Mouse (Mus musculus) megakaryocyte, embryonic 14.5 days (primary cell): Measurements from ENCODE around the gene Tln2. TPM values are rescaled to one million over a fixed set of nuclear protein-coding genes. Genes with fewer than 3 reads are reported as not detected.

ENCODE experiments used
- H3K27me3 ChIP-seq: replicated peaks from 2 replicates; pipeline ENCODE3; 2012; ENCODE audit warnings: inconsistent platforms
- H3K36me3 ChIP-seq: replicated peaks from 2 replicates; pipeline ENCODE3; 2012; ENCODE audit warnings: low read length, inconsistent platforms, mixed read lengths
- H3K4me1 ChIP-seq: 2 replicates; pipeline ENCODE4 v1.6.1; 2012; ENCODE audit warnings: inconsistent platforms
- H3K4me3 ChIP-seq: replicated peaks from 2 replicates; pipeline ENCODE3; 2012; ENCODE audit warnings: moderate library complexity, mild to moderate bottlenecking, inconsistent platforms
- H3K9me3 ChIP-seq: 2 replicates; pipeline ENCODE4 v1.6.1; 2012; ENCODE audit warnings: inconsistent platforms
- FLI1 ChIP-seq: IDR thresholded peaks from 2 replicates; pipeline ENCODE4 v1.6.1; 2012; ENCODE audit warnings: low read length, inconsistent platforms, mixed read lengths
- GATA1 ChIP-seq: IDR thresholded peaks from 3 replicates; pipeline ENCODE4 v1.6.1; 2012; ENCODE audit warnings: mixed read lengths, low read length, inconsistent platforms, borderline replicate concordance
- polyA plus RNA-seq: library from polyadenylated mRNA; stranded (reverse); fragments of >175 nt; gene quantifications from 2 replicates; pipeline ENCODE4 v1.2.3, GENCODE M21; 2012; ENCODE audit warnings: low replicate concordance; ENCODE audit not compliant: insufficient read depth

Gene Tln2
- polyA plus RNA-seq, 1 experiment = 0.32 TPM

DNA sequence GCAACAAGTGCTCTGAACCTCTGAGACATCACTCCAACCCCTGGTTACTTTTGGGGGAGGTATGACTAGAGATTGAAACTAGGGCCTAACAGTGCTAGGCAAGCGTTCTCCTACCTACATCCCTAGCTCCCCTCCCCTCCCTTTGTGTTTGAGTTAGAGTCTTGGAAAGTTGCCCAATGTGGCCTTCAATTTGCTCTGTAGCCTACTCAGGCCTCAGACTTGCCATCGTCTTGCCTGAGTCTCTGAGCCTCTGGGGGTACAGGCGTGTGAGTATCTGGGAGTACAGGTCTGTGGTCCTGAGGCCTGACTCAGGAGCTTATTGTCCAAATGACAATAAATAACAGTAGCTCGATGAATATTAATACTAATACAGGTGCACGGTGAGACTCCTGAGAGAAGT, 317.8 kb downstream of the Tln2 start:
- no peak for TF ChIP-seq GATA1
- no peak for TF ChIP-seq FLI1
- no peaks in the 10 kb centered on the region for H3K4me1 ChIP-seq

DNA sequence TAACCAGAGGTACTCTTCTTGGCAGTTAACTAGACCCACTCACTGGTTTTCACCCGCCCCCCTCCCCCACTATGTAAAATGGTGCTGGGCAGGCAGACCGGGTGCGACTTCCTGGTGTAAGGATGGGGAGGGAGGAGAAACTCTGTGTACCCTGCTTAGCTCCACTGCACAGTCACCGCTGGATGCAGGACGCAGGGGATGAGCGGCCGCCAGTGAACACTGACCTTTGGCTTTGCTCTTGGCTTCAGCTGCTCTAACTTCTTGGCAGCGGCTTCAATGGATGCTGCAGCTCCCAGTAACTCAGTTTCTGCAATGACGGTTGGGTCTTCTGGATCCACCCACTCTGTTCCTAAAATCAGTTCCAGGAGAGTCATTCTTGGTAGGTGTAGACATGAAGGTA, 319.0 kb downstream of the Tln2 start:
- TF ChIP-seq FLI1 (no peak), GATA1 (no peak)
- Histone ChIP-seq H3K4me1 (no peaks in the 10 kb centered on the region), H3K4me3 (no peak overlapping the region), H3K36me3 (no peaks in the 10 kb centered on the region), H3K9me3 (peaks cover 3% of the 10 kb centered on the region; the same call in 1 of the 2 replicates), H3K27me3 (no peaks in the 10 kb centered on the region)

More for the DNA sequence above, 317.8 kb downstream of the Tln2 start:
- Histone ChIP-seq H3K36me3 (no peaks in the 10 kb centered on the region), H3K9me3 (peaks cover 3% of the 10 kb centered on the region; the same call in 1 of the 2 replicates), H3K4me3 (no peak overlapping the region), H3K27me3 (no peaks in the 10 kb centered on the region)

DNA sequence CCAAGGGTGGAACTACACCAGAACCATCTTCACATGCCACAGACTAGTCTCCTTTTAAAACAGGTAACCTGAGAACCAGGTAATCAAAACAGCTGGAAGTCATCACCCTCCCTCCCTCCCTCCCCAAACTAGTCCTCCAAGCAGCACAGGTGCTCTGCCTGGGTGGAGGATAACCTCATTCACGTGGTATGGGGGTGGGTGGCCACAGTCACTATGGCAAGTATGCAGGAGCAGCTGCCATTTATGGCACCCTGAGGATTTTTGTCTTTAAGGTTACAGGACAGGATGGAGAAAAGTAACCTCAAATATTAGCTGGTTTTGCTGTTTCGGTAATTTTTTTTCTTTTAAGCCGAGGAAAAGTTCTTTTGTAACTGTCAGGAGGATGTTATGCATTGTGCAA, 322.5 kb downstream of the Tln2 start:
- H3K9me3 ChIP-seq = no peaks in the 10 kb centered on the region
- H3K36me3 ChIP-seq = no peaks in the 10 kb centered on the region
- peaks cover 2% of the 10 kb centered on the region for H3K27me3 ChIP-seq
- TF ChIP-seq GATA1 (no peak), FLI1 (no peak)
- H3K4me1 ChIP-seq = no peaks in the 10 kb centered on the region
- H3K4me3 ChIP-seq = no peak overlapping the region

DNA sequence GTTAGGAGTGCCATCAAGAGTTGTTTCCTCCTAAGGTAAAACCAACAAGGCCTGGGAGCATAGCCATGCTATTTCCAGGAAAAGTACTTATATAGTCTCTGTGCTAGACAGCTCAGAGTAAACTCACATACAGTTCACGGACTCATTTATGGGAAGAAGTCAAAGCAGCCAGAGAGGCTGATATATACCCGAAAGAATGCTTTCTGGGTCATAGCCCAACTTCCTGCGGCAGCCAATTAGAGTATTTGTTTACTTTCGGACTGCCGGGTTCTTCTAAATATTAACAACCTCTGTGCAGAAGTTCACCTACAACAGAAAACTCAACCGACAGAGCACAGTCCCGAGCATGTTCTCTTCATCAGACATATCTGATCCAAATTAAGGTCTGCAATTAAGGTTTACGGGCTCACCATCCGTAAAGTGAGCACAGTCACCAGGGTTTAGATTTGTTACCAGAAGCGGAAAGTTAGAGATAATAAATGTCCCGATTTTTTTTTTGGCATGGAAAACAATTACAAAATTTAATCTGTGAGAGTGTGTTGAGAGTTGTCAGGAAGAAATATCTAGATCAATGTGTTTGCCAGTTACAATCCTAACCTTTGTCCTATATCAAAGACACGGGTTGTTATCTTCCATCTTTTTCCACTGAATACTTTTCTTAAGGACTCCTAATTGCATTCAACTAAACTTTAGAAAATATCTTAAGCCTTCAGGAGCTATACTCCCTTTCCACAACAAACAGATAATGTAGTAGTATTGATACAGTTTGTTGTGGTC, 323.9 kb downstream of the Tln2 start:
- Histone ChIP-seq H3K9me3 (no peaks in the 10 kb centered on the region), H3K4me3 (no peak overlapping the region), H3K27me3 (peaks cover 2% of the 10 kb centered on the region), H3K36me3 (no peaks in the 10 kb centered on the region), H3K4me1 (no peaks in the 10 kb centered on the region)
- TF ChIP-seq FLI1 = no peak
- no peak for TF ChIP-seq GATA1

DNA sequence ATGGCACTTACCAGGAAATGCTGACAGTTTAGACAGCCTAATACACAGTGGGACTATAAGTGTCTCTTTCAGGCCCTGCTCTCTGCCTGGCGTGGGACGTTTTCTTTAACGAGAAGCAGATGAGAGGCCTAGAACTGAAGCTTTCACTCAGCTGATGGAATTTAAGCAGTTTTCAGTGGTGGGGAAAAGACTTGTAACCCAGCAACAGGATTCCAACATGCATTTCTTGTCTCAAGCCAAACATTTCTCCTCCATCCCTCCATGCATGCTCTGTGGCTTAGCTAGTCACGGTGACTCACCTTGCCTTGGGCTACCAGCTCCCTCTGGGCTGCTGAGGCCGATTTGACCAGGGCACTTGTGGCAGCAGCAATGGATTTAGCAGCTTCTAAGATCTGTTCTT, 330.5 kb downstream of the Tln2 start:
- H3K4me1 ChIP-seq = no peaks in the 10 kb centered on the region
- H3K36me3 ChIP-seq = no peaks in the 10 kb centered on the region
- no peak for TF ChIP-seq GATA1
- no peak for TF ChIP-seq FLI1
- no peaks in the 10 kb centered on the region for H3K9me3 ChIP-seq
- no peak overlapping the region for H3K4me3 ChIP-seq
- peaks cover 4% of the 10 kb centered on the region for H3K27me3 ChIP-seq

DNA sequence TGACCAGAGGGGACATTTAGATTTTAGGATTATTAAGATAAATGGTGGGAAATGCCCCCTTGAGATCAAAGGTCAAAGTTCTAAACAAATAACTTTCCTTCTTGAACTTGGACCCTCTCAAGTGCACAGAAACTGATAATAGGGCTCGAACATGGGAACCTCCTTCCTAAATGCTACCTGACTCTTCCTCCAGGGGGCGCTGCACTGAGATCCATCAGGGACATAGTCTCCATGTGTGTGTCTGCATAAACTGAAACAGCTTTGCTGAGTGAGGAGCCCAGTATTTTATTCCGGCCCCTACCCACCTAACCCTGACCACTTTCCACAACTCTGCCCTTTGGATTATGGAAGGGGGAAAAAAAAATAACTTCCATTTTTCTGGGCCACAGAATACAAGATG, 339.1 kb downstream of the Tln2 start:
- no peaks in the 10 kb centered on the region for H3K9me3 ChIP-seq
- peaks cover 26% of the 10 kb centered on the region for H3K27me3 ChIP-seq
- no peak for TF ChIP-seq GATA1
- TF ChIP-seq FLI1 = no peak
- H3K36me3 ChIP-seq = no peaks in the 10 kb centered on the region
- H3K4me1 ChIP-seq = no peaks in the 10 kb centered on the region
- H3K4me3 ChIP-seq = no peak overlapping the region

DNA sequence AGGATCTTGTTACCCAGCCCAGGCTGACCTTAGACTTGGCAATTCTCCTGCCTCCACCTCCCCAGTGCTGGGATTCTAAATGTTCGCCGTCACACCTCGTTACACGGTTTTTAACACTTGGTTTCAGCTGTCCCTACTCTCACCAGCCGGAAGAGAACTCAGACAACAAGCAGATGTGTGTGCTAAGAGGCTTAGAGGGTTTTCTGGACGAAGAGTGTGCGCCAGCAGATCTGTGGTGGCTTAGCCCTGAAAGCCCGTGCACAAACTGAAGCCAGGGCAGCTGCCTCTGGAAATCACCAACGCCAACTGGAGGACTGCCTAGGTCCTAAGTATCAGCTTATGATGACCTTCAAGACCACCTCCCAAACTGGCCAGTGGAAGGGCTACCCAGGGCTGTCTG, 341.5 kb downstream of the Tln2 start:
- no peaks in the 10 kb centered on the region for H3K36me3 ChIP-seq
- TF ChIP-seq FLI1 (no peak), GATA1 (no peak)
- H3K27me3 ChIP-seq = peaks cover 27% of the 10 kb centered on the region
- no peaks in the 10 kb centered on the region for H3K4me1 ChIP-seq
- no peaks in the 10 kb centered on the region for H3K9me3 ChIP-seq
- no peak overlapping the region for H3K4me3 ChIP-seq

DNA sequence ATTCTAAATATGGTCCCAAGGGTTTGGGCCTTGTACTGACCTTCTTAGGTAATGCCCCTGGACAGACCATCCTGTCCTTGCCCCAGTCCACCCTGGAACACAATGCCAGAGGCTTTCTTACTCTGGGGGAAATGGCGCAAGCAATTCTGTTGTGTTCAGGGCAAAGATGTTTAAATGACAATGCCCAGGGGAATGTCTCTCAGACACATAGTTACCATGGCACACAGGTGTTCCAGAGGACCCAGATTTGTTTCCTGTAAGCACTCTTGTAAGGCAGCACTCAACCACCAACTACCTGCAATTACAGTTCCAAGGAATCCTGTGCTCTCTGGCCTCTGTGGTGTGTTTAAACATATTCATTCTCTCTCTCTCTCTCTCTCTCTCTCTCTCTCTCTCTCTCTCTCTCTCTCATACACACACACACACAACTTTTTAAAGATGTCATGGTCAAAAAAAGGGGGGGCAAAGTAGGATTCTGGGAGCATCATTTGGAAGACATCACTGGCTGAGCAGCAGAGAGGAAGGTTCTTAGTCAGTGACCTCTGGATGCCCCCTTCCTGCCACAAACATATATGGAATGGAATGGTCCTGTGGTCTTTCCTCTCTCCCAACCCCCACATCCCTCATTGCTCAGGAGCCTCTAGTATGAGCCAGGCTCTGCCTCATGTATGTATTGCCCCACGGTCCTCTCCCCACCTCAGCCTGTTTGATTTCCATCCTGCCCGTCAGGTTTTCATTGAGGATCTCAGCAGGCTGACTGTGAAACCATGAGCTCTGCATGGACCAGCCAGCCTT, 345.1 kb downstream of the Tln2 start:
- no peaks in the 10 kb centered on the region for H3K36me3 ChIP-seq
- peaks cover 25% of the 10 kb centered on the region for H3K27me3 ChIP-seq
- H3K4me3 ChIP-seq = no peak overlapping the region
- no peaks in the 10 kb centered on the region for H3K4me1 ChIP-seq
- peaks cover 6% of the 10 kb centered on the region for H3K9me3 ChIP-seq
- TF ChIP-seq GATA1 = no peak
- TF ChIP-seq FLI1 = no peak

- TF ChIP-seq GATA1 = no peak
- no peak for TF ChIP-seq FLI1
- no peak overlapping the region for H3K4me3 ChIP-seq
- peaks cover 6% of the 10 kb centered on the region for H3K9me3 ChIP-seq
- no peaks in the 10 kb centered on the region for H3K4me1 ChIP-seq
- peaks cover 20% of the 10 kb centered on the region for H3K27me3 ChIP-seq
- no peaks in the 10 kb centered on the region for H3K36me3 ChIP-seq
Observed at GRCm38 (mm10) chr9:67213275-67213674, 346.2 kb downstream of the Tln2 start.

DNA sequence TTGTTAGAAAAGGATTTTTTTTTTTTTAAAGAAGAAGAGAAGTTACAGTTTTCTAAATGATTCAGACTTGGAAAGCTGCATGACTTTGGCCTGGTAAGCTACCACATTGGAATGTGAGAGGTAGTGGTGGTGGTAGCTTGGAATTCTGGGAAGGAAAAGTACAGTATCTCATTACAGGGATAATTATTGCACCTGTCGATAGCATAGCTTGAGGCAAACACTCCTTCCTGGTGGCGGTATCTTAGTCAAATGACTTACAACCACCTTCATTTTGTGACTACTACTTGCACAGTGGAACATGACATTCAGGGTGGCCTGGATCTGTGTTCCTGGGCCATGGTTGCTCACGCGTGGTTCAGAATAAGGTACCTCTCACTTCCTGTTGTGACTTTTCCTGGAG, 348.3 kb downstream of the Tln2 start:
- no peak overlapping the region for H3K4me3 ChIP-seq
- peaks cover 9% of the 10 kb centered on the region for H3K27me3 ChIP-seq
- no peaks in the 10 kb centered on the region for H3K36me3 ChIP-seq
- TF ChIP-seq GATA1 (no peak), FLI1 (no peak)
- peaks cover 6% of the 10 kb centered on the region for H3K9me3 ChIP-seq
- no peaks in the 10 kb centered on the region for H3K4me1 ChIP-seq
